Mouse (Mus musculus): ENCODE results near the gene H2-T23. TPM values are rescaled to one million over a fixed set of nuclear protein-coding genes. Genes with fewer than 3 reads are reported as not detected.
"Not testable (repeated sequence)": the region's sequence is repeated elsewhere in the genome, so short reads cannot be mapped to it uniquely, and the experiment has no call there.

Gene H2-T23
- total and polyA plus RNA-seq, 3 experiments, result 12.2 to 18.3 TPM; not detected in 1

GRCm38 (mm10) chr17:36060829-36061228 lies 28.2 kb upstream of the H2-T23 start (continued):
- no peak for TF ChIP-seq GABPA (IDR thresholded peaks at IDR 0.05; ENCODE audit: low read depth, low read length)
- TF ChIP-seq CTCF (IDR thresholded peaks at IDR 0.05 in 2 of 3, conservative IDR thresholded peaks at IDR 0.05 in 1 of 3; ENCODE audit: control insufficient read depth in 1 of 3, insufficient read depth in 1 of 3, low read depth in 2 of 3, low read length in 3 of 3, poor library complexity in 1 of 3, severe bottlenecking in 1 of 3), result peak; percentile 58 to 77 (median 63); a peak in 5 of 6 replicates
- no peak for TF ChIP-seq UBTF (IDR thresholded peaks at IDR 0.05; ENCODE audit: borderline replicate concordance, insufficient read depth, low read depth, low read length)
- TF ChIP-seq USF1 (IDR thresholded peaks at IDR 0.05; ENCODE audit: low read depth, low read length), result no peak
- TF ChIP-seq SIN3A (IDR thresholded peaks at IDR 0.05; ENCODE audit: low read length), result peak; percentile 44; the same call in 1 of the 2 replicates
- TF ChIP-seq POLR2A (IDR thresholded peaks at IDR 0.05; ENCODE audit: control insufficient read depth in 1 of 2, insufficient read depth in 1 of 2, low read depth in 1 of 2, low read length in 2 of 2, poor library complexity in 1 of 2), result no peak
- TF ChIP-seq POLR2AphosphoS5 (IDR thresholded peaks at IDR 0.05; ENCODE audit: borderline replicate concordance, low read depth, low read length), result no peak
- TF ChIP-seq RAD21 (IDR thresholded peaks at IDR 0.05; ENCODE audit: low read depth, low read length), result peak; percentile 74
- no peak for TF ChIP-seq CHD2 (IDR thresholded peaks at IDR 0.05; ENCODE audit: low read length)

GRCm38 (mm10) chr17:36058362-36058761 lies 25.7 kb upstream of the H2-T23 start, which contains the start of gene Gm11127:
Gene Gm11127 (minus strand): TSS chr17:36058371.
- H3K36me3 ChIP-seq (ENCODE audit: control insufficient read depth in 1 of 2, insufficient read depth in 2 of 2, low read length in 2 of 2); H3K9me3 ChIP-seq (replicated peaks; ENCODE audit: insufficient read depth, low read length); H3K4me1 ChIP-seq (ENCODE audit: control insufficient read depth in 1 of 2, insufficient read depth in 2 of 2, low read length in 2 of 2); H3K9ac ChIP-seq (ENCODE audit: control insufficient read depth, low read depth, low read length, poor library complexity, severe bottlenecking); H3K4me3 ChIP-seq (ENCODE audit: control insufficient read depth in 1 of 2, insufficient read depth in 1 of 2, low read depth in 2 of 2, low read length in 2 of 2); H3K79me2 ChIP-seq (ENCODE audit: control insufficient read depth, insufficient read depth, low read length, poor library complexity); H3K27me3 ChIP-seq (ENCODE audit: control insufficient read depth in 1 of 2, insufficient read depth in 2 of 2, low read length in 2 of 2); H3K27ac ChIP-seq (ENCODE audit: control insufficient read depth, low read depth, low read length); DNase-seq (ENCODE audit: low read depth, low spot score): not testable (repeated sequence)

DNA sequence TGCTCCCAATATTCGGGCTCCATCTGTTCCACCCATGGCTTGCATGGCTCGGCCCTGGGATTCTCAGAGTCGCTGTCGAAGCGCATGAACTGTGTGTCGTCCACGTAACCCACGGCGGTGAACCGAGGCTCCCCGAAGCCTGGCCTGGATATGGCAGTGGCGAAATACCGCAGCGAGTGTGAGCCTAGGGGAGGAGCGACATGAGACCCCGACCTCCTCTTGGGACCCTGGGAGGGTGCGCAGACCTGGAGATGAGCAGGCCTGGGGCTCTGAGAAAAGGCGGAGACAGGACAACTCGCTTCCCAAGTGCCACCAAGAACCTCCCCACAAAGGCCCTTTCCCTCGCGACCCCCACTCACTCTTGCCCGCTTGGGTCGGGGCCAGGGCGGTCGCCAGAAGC lies 25.3 kb upstream of the H2-T23 start:
- H3K79me2 ChIP-seq (ENCODE audit: control insufficient read depth, insufficient read depth, low read length, poor library complexity); H3K4me1 ChIP-seq (ENCODE audit: control insufficient read depth in 1 of 2, insufficient read depth in 2 of 2, low read length in 2 of 2): not testable (repeated sequence)

DNA sequence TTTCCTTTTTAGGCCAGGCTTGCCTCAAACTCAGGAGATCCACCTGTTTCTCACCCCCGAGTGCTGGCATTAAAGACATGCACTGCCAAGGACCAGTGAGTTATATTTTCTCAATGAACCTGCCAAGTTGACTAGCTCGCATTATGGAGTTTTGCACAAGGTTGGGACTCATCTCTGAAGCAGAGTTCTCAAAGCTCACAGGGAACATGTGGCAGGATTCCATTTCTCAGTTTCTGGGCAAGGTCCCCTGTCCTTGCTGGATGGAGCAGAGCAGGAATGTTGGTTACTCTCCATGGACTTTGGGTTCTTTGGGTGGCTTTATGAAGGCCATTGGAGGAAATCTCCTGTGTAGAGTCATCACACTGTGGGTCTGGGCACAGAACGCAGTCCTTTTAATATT lies 10.6 kb upstream of the H2-T23 start:
- H3K4me1 ChIP-seq (ENCODE audit: control insufficient read depth in 1 of 2, insufficient read depth in 2 of 2, low read length in 2 of 2), result peaks cover 0 to 11% of the 10 kb centered on the region in 2 experiments; a peak in 2 of 4 replicates
- no peak overlapping the region for H3K27ac ChIP-seq (ENCODE audit: control insufficient read depth, low read depth, low read length)
- TF ChIP-seq MXI1 (IDR thresholded peaks at IDR 0.05; ENCODE audit: low read depth, low read length) (0 out of 2 replicates have a peak, but pooled peaks have one; percentile 33), RCOR1 (IDR thresholded peaks at IDR 0.05; ENCODE audit: low read depth, low read length) (no peak)
- H3K79me2 ChIP-seq (ENCODE audit: control insufficient read depth, insufficient read depth, low read length, poor library complexity), result peaks cover 1% of the 10 kb centered on the region; the same call in 1 of the 2 replicates
- H3K27me3 ChIP-seq (ENCODE audit: control insufficient read depth in 1 of 2, insufficient read depth in 2 of 2, low read length in 2 of 2), result no peaks in the 10 kb centered on the region
- H3K9ac ChIP-seq (ENCODE audit: control insufficient read depth, low read depth, low read length, poor library complexity, severe bottlenecking), result peak overlapping the region; percentile 74
- peaks cover 0 to 5% of the 10 kb centered on the region in 2 experiments; a peak in 1 of 4 replicates for H3K36me3 ChIP-seq (ENCODE audit: control insufficient read depth in 1 of 2, insufficient read depth in 2 of 2, low read length in 2 of 2)
- H3K9me3 ChIP-seq (replicated peaks; ENCODE audit: insufficient read depth, low read length), result no peaks in the 10 kb centered on the region
- peak overlapping the region; percentile 77 to 91 for H3K4me3 ChIP-seq (ENCODE audit: control insufficient read depth in 1 of 2, insufficient read depth in 1 of 2, low read depth in 2 of 2, low read length in 2 of 2)
- peak; percentile 52 for DNase-seq (ENCODE audit: low read depth, low spot score)

More for the DNA sequence above, 25.3 kb upstream of the H2-T23 start:
- not testable (repeated sequence) for H3K9ac ChIP-seq (ENCODE audit: control insufficient read depth, low read depth, low read length, poor library complexity, severe bottlenecking); H3K36me3 ChIP-seq (ENCODE audit: control insufficient read depth in 1 of 2, insufficient read depth in 2 of 2, low read length in 2 of 2); H3K27ac ChIP-seq (ENCODE audit: control insufficient read depth, low read depth, low read length); H3K27me3 ChIP-seq (ENCODE audit: control insufficient read depth in 1 of 2, insufficient read depth in 2 of 2, low read length in 2 of 2); H3K4me3 ChIP-seq (ENCODE audit: control insufficient read depth in 1 of 2, insufficient read depth in 1 of 2, low read depth in 2 of 2, low read length in 2 of 2); DNase-seq (ENCODE audit: low read depth, low spot score); H3K9me3 ChIP-seq (replicated peaks; ENCODE audit: insufficient read depth, low read length)

All from MEL (cell line).